Mouse (Mus musculus): ENCODE measurements at regions not wholly inside any gene's neighbourhood (a gene's known extent, or its start where the extent isn't known, plus 50 kb on each side); places are given as distances from the start of the nearest gene placed in this dataset.

DNA sequence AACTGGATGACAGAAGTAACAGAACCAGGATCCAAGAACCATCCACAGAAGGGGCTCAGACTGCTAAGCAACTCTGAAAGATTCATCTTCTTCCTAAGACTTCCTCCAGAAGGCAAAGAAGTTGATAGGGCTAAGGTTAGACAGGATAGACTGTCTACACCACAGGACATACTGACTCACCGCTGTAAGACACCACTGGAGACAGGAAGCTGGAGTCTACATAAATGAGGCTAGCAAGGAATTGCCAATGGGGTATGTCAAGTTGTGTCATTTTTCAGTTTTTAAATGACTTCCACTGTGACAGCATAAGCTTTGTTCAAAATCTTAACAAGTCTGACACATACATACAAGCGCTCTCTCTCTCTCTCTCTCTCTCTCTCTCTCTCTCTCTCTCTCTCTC is 645.4 kb upstream of the Gm10131 start:
- WGBS, result 82% methylated on average over 2 of the region's 2 CpGs
- ATAC-seq (replicated peaks; ENCODE audit: insufficient number of reproducible peaks, insufficient read depth, low FRiP score, low read depth), result no peak
- H3K4me2 ChIP-seq, result no peak overlapping the region
- no peak overlapping the region for H3K27ac ChIP-seq
- no peak overlapping the region for H3K4me3 ChIP-seq
- H3K9me3 ChIP-seq (replicated peaks), result no peaks in the 10 kb centered on the region
- H3K27me3 ChIP-seq, result no peaks in the 10 kb centered on the region
- no peak overlapping the region for H3K9ac ChIP-seq
- peaks cover 20% of the 10 kb centered on the region for H3K4me1 ChIP-seq (replicated peaks)
- H3K36me3 ChIP-seq, result no peaks in the 10 kb centered on the region

DNA sequence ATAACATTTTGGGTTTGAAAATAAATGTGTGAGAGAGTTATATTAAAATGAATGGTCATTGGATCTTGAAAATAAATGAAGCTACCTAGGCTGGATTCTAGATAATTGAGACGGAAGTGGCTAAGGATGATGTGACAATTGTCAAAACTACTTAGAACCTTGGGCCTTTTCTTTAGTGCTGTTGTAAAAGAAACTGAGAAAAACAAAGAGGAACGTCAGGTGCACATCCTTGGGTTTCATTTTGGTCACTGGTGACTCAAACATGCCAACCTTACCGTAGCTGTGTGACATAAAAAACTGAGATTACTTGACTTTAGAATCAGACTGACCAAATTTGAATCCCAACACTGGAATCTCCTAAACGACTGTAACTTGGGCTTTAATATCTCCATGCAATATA is 644.6 kb upstream of the Gm10131 start:
- no peaks in the 10 kb centered on the region for H3K9me3 ChIP-seq (replicated peaks)
- H3K4me3 ChIP-seq, result no peak overlapping the region
- no peaks in the 10 kb centered on the region for H3K36me3 ChIP-seq
- H3K4me2 ChIP-seq, result no peak overlapping the region
- H3K4me1 ChIP-seq (replicated peaks), result peaks cover 16% of the 10 kb centered on the region
- 87% methylated on average over 4 of the region's 4 CpGs for WGBS
- no peak overlapping the region for H3K9ac ChIP-seq
- no peak overlapping the region for H3K27ac ChIP-seq
- no peak for ATAC-seq (replicated peaks; ENCODE audit: insufficient number of reproducible peaks, insufficient read depth, low FRiP score, low read depth)
- H3K27me3 ChIP-seq, result no peaks in the 10 kb centered on the region

DNA sequence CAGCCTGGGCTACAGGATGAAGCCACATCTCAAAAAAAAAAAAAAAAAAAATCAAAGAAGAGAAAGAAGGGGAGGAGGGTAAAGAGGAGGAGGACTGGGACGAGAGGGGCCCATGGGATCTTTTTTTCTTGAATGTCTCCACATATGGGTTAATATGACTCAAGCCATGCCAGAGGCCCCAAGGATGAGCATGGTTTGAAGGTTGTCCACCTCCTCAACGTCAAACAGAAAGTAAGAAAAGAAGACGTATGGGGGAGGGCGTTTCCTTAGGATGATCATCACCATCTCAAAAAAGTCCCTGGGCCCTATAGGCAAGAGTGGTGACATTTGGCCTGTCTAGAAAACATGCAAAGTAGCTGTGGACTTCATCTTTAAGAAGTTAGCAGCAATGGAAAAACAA is 643.9 kb upstream of the Gm10131 start:
- H3K9me3 ChIP-seq (replicated peaks), result no peaks in the 10 kb centered on the region
- H3K27ac ChIP-seq, result no peak overlapping the region
- H3K4me3 ChIP-seq, result no peak overlapping the region
- WGBS, result 86% methylated on average over 4 of the region's 4 CpGs
- H3K9ac ChIP-seq, result no peak overlapping the region
- no peak overlapping the region for H3K4me2 ChIP-seq
- peaks cover 14% of the 10 kb centered on the region for H3K4me1 ChIP-seq (replicated peaks)
- no peak for ATAC-seq (replicated peaks; ENCODE audit: insufficient number of reproducible peaks, insufficient read depth, low FRiP score, low read depth)
- H3K36me3 ChIP-seq, result no peaks in the 10 kb centered on the region
- H3K27me3 ChIP-seq, result no peaks in the 10 kb centered on the region

DNA sequence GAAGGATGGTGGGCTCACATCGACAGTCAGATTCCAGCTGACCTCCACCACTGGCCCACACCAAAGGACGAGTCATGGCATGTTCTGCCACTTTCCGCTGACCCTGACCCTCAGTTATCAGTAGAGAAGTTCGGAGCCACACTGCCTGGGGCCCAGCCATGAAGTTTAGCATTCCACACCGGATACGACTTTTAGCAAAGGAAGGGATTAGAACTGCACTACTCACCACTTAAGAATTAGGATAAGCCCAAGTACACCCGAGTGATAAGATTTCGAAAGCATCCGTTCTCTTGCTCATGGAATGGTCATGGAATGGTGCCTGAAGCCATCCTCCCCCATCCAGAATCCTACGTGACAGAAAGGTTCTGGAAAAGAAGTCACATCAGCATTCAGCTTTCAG is 641.5 kb upstream of the Gm10131 start:
- H3K9me3 ChIP-seq (replicated peaks), result no peaks in the 10 kb centered on the region
- H3K4me3 ChIP-seq, result no peak overlapping the region
- no peaks in the 10 kb centered on the region for H3K36me3 ChIP-seq
- peak overlapping the region; percentile 15 for H3K4me2 ChIP-seq
- H3K4me1 ChIP-seq (replicated peaks), result peaks cover 14% of the 10 kb centered on the region
- H3K27me3 ChIP-seq, result no peaks in the 10 kb centered on the region
- H3K9ac ChIP-seq, result no peak overlapping the region
- peak overlapping the region; percentile 17; the same call in 1 of the 2 replicates for H3K27ac ChIP-seq
- 13% methylated on average over 10 of the region's 10 CpGs for WGBS
- ATAC-seq (replicated peaks; ENCODE audit: insufficient number of reproducible peaks, insufficient read depth, low FRiP score, low read depth), result peak; percentile 83

DNA sequence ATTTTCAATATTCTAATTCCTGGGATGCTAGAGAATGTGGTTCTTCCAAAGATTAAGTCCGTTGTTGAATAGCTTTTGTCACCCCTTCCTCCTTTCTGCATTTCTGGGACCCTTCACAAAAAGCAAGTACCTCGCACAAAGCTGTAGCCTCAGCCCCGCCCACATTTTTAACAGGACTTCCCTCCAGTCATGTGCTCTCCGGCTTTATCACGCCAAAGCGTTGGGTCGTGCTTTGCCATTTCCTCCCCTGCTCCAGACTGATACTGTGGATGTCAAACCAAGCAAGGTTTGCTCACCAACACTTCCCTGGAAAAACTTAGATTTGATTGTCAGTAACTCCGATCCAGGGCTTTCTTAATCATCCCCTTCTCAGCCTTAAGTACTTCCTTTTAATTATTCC is 637.0 kb upstream of the Gm10131 start:
- WGBS, result 61% methylated on average over 8 of the region's 8 CpGs
- H3K9me3 ChIP-seq (replicated peaks), result no peaks in the 10 kb centered on the region

DNA sequence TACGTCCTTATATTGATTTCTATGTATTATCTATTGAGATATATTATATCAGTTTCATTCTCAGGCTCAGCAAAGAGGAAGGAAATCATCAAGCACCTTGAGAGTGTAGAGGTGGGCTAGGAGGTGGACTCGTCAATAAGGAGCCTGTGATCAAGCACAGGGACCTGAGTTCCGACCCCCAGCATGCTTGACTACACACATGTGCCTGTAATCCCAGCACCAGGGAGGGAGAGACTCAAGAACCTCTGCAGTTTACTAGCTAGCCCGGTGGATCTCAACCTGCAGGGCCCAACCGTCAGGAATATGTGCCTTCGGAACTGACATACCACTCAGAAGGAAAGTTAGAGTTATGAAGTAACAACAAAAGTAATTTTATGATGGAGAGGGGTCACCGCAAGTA is 634.2 kb upstream of the Gm10131 start:
- no peak overlapping the region for H3K9ac ChIP-seq
- no peaks in the 10 kb centered on the region for H3K9me3 ChIP-seq (replicated peaks)
- 87% methylated on average over 7 of the region's 7 CpGs for WGBS

More for the DNA sequence above, 637.0 kb upstream of the Gm10131 start:
- Histone ChIP-seq H3K27ac (no peak overlapping the region), H3K27me3 (no peaks in the 10 kb centered on the region), H3K4me1 (replicated peaks) (peaks cover 8% of the 10 kb centered on the region), H3K4me3 (no peak overlapping the region), H3K36me3 (no peaks in the 10 kb centered on the region), H3K4me2 (no peak overlapping the region), H3K9ac (no peak overlapping the region)
- no peak for ATAC-seq (replicated peaks; ENCODE audit: insufficient number of reproducible peaks, insufficient read depth, low FRiP score, low read depth)

DNA sequence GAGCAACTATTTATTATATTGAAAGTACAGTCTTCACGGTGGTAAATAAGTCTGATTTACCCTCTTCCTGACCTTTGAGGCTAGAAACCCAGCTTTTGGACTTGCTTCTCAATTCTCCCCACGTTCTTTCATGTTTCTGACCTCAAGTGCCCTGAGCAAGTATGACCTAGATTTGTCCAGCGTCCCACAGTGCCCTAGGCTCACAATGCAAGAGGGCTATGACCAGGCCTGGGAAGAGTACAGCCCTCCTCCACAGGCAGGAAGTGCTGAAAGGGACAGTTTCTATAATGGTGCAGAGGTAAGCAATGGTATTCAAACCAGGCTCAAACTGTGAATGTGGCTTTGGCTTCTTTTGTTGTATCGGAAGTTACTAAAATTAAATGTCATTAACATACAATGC is 633.1 kb upstream of the Gm10131 start:
- Histone ChIP-seq H3K4me2 (no peak overlapping the region), H3K4me1 (replicated peaks) (no peaks in the 10 kb centered on the region), H3K27ac (no peak overlapping the region), H3K9ac (no peak overlapping the region), H3K4me3 (no peak overlapping the region), H3K36me3 (no peaks in the 10 kb centered on the region), H3K9me3 (replicated peaks) (no peaks in the 10 kb centered on the region), H3K27me3 (no peaks in the 10 kb centered on the region)
- no peak for ATAC-seq (replicated peaks; ENCODE audit: insufficient number of reproducible peaks, insufficient read depth, low FRiP score, low read depth)
- WGBS, result 61% methylated on average over 4 of the region's 4 CpGs

More for the DNA sequence above, 634.2 kb upstream of the Gm10131 start:
- no peak for ATAC-seq (replicated peaks; ENCODE audit: insufficient number of reproducible peaks, insufficient read depth, low FRiP score, low read depth)
- Histone ChIP-seq H3K4me3 (no peak overlapping the region), H3K4me1 (replicated peaks) (no peaks in the 10 kb centered on the region), H3K4me2 (no peak overlapping the region), H3K27ac (no peak overlapping the region), H3K27me3 (no peaks in the 10 kb centered on the region), H3K36me3 (no peaks in the 10 kb centered on the region)

DNA sequence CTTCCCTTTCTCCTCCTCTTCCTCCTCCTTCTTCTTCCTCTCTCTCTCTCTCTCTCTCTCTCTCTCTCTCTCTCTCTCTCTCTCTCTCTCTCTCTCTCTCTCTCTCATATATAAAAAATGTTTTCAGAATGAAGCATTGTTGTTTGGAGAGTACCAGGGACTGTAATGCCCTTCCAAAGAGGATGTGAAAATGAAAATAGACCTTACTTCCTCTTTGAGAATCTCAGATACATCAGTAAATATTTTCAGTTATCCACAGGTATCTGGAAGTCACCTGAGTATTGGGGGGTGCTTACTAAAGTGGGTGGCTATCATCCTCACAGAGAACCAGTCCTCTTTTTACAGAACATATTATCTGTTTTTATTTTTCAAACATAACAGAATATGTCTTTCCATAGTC is 632.6 kb upstream of the Gm10131 start:
- Histone ChIP-seq H3K27ac (no peak overlapping the region), H3K4me1 (replicated peaks) (no peaks in the 10 kb centered on the region)

DNA sequence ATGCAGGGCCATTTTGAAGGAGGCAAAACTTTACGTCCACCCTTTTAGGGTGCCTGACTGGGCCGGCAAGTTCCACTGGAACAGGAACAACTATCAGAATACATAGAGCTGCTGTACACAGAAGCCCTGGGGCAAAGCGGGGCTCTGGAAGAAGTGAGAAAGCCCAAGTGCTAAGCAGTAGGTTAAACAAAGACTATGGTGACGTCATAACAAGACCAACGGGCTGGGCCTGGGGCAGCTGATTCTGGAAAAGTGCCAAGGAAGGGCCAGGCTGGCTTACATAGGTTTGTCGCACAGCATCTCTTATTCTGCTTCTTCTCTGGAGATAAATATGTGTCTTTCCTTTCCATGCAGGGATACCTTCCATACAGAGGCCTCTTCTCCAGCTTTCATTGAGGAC is 631.6 kb upstream of the Gm10131 start:
- Histone ChIP-seq H3K9me3 (replicated peaks) (no peaks in the 10 kb centered on the region), H3K27me3 (no peaks in the 10 kb centered on the region)

More for the DNA sequence above, 632.6 kb upstream of the Gm10131 start:
- Histone ChIP-seq H3K4me3 (no peak overlapping the region), H3K9ac (no peak overlapping the region), H3K9me3 (replicated peaks) (no peaks in the 10 kb centered on the region), H3K4me2 (no peak overlapping the region), H3K36me3 (no peaks in the 10 kb centered on the region), H3K27me3 (no peaks in the 10 kb centered on the region)
- ATAC-seq (replicated peaks; ENCODE audit: insufficient number of reproducible peaks, insufficient read depth, low FRiP score, low read depth), result no peak

DNA sequence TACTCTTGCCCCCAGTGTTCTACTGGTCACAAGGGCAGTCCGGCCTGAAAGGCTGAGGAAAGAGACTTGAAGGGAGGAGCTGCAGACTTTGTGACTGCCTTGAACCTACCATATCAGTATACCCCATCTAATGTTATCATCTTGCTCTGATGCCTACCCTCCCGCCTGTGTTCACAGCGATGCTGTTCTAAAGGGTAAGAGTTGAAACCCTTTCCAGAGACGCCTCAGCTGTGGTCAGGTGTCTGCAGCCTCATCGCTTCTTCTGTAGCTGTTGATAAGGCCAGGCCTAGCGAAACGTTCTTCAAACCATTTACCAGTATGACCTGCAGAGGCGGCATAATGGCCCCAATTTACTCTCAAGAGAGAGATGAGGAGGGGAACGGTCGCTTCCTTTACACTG is 629.3 kb upstream of the Gm10131 start:
- H3K4me3 ChIP-seq, result no peak overlapping the region
- no peaks in the 10 kb centered on the region for H3K9me3 ChIP-seq (replicated peaks)
- no peak for ATAC-seq (replicated peaks; ENCODE audit: insufficient number of reproducible peaks, insufficient read depth, low FRiP score, low read depth)
- H3K4me2 ChIP-seq, result no peak overlapping the region
- no peak overlapping the region for H3K9ac ChIP-seq
- H3K27ac ChIP-seq, result no peak overlapping the region
- no peaks in the 10 kb centered on the region for H3K27me3 ChIP-seq
- WGBS, result 80% methylated on average over 10 of the region's 10 CpGs
- H3K4me1 ChIP-seq (replicated peaks), result no peaks in the 10 kb centered on the region
- H3K36me3 ChIP-seq, result no peaks in the 10 kb centered on the region

More for the DNA sequence above, 631.6 kb upstream of the Gm10131 start:
- Histone ChIP-seq H3K4me3 (no peak overlapping the region), H3K27ac (no peak overlapping the region), H3K9ac (no peak overlapping the region), H3K36me3 (no peaks in the 10 kb centered on the region), H3K4me1 (replicated peaks) (no peaks in the 10 kb centered on the region), H3K4me2 (no peak overlapping the region)
- WGBS, result 54% methylated on average over 6 of the region's 6 CpGs
- no peak for ATAC-seq (replicated peaks; ENCODE audit: insufficient number of reproducible peaks, insufficient read depth, low FRiP score, low read depth)

DNA sequence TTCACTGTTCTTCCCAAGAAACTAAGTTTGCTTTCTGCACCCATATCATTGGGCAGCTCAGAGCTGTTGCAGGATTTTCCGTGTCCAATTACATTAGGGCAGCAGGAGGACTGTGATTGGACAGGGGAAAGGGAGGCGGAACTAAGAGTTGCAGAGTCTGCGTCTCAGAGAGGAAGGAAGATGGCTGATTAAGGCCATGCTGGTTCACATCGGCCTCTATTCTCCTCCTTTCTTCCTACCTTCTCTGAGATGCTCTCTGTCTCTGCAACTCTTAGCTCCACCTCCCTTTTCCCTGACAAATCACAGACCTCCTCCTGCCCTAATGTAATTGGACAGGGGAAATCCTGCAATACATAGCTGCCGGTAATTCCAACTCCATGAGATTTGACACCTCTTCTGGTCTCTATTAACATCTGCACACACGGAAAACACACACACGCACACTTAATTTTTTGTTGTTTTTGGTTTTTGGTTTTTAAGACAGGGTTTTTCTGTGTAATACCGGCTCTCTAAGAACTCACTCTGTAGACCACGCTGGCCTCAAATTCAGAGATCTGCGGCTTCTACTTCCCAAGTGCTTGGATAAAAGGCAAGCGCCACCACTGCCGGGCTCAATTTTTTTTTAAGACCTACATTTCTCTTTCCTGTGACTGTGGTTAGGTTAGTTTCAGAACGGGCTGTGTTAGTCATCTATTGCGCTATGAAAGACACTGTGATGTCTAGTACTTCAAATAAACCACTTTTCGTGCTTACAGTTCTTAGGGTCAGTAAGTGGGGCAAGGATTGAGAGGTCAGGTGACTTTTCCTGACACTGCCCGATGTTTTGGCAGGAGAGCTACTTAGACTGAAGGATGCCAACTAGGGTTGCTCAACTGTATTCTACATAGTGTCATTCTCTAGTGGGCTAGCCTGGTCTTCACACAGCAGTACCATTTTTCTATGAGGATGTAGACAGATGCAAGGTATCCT is 628.6 kb upstream of the Gm10131 start:
- Histone ChIP-seq H3K4me1 (replicated peaks) (no peaks in the 10 kb centered on the region), H3K9me3 (replicated peaks) (no peaks in the 10 kb centered on the region)
- 84% methylated on average over 16 of the region's 16 CpGs for WGBS

DNA sequence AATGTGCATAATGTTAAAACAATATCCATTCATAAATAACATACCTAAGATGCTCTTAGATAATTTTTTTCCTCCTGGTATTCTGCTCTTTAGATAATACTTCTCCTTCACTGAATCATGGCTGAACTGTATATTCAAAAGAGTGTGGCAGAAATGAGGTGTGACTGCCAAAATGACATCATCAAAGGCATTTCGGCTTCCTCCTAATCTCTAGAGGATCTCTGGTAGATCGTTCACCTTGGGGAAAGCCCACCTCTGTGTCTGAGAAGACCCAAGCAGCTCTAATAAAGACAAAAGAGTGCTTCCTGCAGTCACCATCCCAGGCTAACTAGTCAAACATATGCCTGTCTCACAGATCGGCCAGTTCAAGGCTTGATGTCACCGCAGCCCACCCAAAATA is 624.7 kb upstream of the Gm10131 start:
- H3K36me3 ChIP-seq, result no peaks in the 10 kb centered on the region

More for the DNA sequence above, 628.6 kb upstream of the Gm10131 start:
- no peak overlapping the region for H3K4me2 ChIP-seq
- H3K27ac ChIP-seq, result no peak overlapping the region
- H3K27me3 ChIP-seq, result no peaks in the 10 kb centered on the region
- no peaks in the 10 kb centered on the region for H3K36me3 ChIP-seq
- no peak overlapping the region for H3K4me3 ChIP-seq
- H3K9ac ChIP-seq, result no peak overlapping the region
- no peak for ATAC-seq (replicated peaks; ENCODE audit: insufficient number of reproducible peaks, insufficient read depth, low FRiP score, low read depth)

More for the DNA sequence above, 624.7 kb upstream of the Gm10131 start:
- Histone ChIP-seq H3K4me3 (no peak overlapping the region), H3K9me3 (replicated peaks) (no peaks in the 10 kb centered on the region), H3K4me1 (replicated peaks) (no peaks in the 10 kb centered on the region), H3K4me2 (no peak overlapping the region), H3K9ac (no peak overlapping the region), H3K27ac (no peak overlapping the region), H3K27me3 (peaks cover 6% of the 10 kb centered on the region; the same call in 1 of the 2 replicates)
- 67% methylated on average over 4 of the region's 4 CpGs for WGBS
- ATAC-seq (replicated peaks; ENCODE audit: insufficient number of reproducible peaks, insufficient read depth, low FRiP score, low read depth), result no peak
